Mouse (Mus musculus) spleen, adult 10 weeks (tissue): ENCODE measurements around the gene Mrpl51. TPM values are rescaled to one million over a fixed set of nuclear protein-coding genes. Genes with fewer than 3 reads are reported as not detected.

Experiments used
- polyA plus RNA-seq: library from polyadenylated mRNA; stranded (reverse); fragments of 350-450 nt; fragmentation: Illumina TruSeq; extraction: RNeasy Lipid Tissue Mini Kit (QIAGEN cat#74804); gene quantifications from one replicate; pipeline ENCODE4 v1.2.3, GENCODE M21; 2015; ENCODE audit warnings: low replicate concordance; ENCODE audit not compliant: insufficient read depth

Gene Mrpl51
- polyA plus RNA-seq: 61.7 TPM

GRCm38 (mm10) chr6:125191332-125192015, at the start of gene Mrpl51, which contains the start of gene Ncapd2:
Mrpl51 (plus strand) TSS chr6:125191801.
Ncapd2 (minus strand) TSS chr6:125191701.

GRCm38 (mm10) chr6:125145001-125145400, 46.6 kb upstream of the Mrpl51 start, which contains the start of gene Iffo1:
Iffo1 (plus strand) TSS chr6:125145241.

GRCm38 (mm10) chr6:125166051-125166751, 25.4 kb upstream of the Mrpl51 start, which contains the start of gene Gapdh:
Gapdh (minus strand) TSS chr6:125166467.

GRCm38 (mm10) chr6:125215148-125215954, 23.8 kb downstream of the Mrpl51 start, which contains the start of gene Vamp1:
Vamp1 (plus strand) TSS chr6:125215551.

GRCm38 (mm10) chr6:125231117-125232044, 39.8 kb downstream of the Mrpl51 start, which contains the start of gene Tapbpl:
Tapbpl (minus strand) TSS chr6:125231860.

GRCm38 (mm10) chr6:125236782-125237181, 45.2 kb downstream of the Mrpl51 start, which contains the start of gene Cd27:
Cd27 (minus strand) TSS chr6:125237010.

Other genes starting within 250 kb of the Mrpl51 start
- gene Cops7a, start 226.3 kb upstream of the Mrpl51 start, polyA plus RNA-seq: 30.5 TPM
- gene Pianp, start 195.1 kb upstream of the Mrpl51 start, polyA plus RNA-seq: 3.0 TPM
- 76.0 TPM for gene Zfp384, start 182.7 kb upstream of the Mrpl51 start, polyA plus RNA-seq
- 64.2 TPM for gene Ing4, start 152.0 kb upstream of the Mrpl51 start, polyA plus RNA-seq
- gene Acrbp, start 142.1 kb upstream of the Mrpl51 start, polyA plus RNA-seq: 22.3 TPM
- gene Lpar5, start 123.9 kb upstream of the Mrpl51 start, polyA plus RNA-seq: 8.7 TPM
- 174 TPM for gene Chd4, start 95.8 kb upstream of the Mrpl51 start, polyA plus RNA-seq
- 22.7 TPM for gene Nop2, start 59.9 kb upstream of the Mrpl51 start, polyA plus RNA-seq
- 29.6 TPM for gene Iffo1, start 46.6 kb upstream of the Mrpl51 start, polyA plus RNA-seq
- gene Gapdh, start 25.3 kb upstream of the Mrpl51 start, polyA plus RNA-seq: 414 TPM
- 55.5 TPM for gene Ncapd2, start 100 bp upstream of the Mrpl51 start, polyA plus RNA-seq
- 89.9 TPM for gene Vamp1, start 23.8 kb downstream of the Mrpl51 start, polyA plus RNA-seq
- gene Tapbpl, start 40.1 kb downstream of the Mrpl51 start, polyA plus RNA-seq: 29.2 TPM
- gene Cd27, start 45.2 kb downstream of the Mrpl51 start, polyA plus RNA-seq: 35.2 TPM
- gene Tuba3a, start 94.2 kb downstream of the Mrpl51 start, polyA plus RNA-seq: not detected
- 7.2 TPM for gene Ltbr, start 122.1 kb downstream of the Mrpl51 start, polyA plus RNA-seq
- 0.84 TPM for gene Scnn1a, start 128.9 kb downstream of the Mrpl51 start, polyA plus RNA-seq
- 29.9 TPM for gene Tnfrsf1a, start 157.6 kb downstream of the Mrpl51 start, polyA plus RNA-seq
- gene Plekhg6, start 189.0 kb downstream of the Mrpl51 start, polyA plus RNA-seq: not detected